Mouse (Mus musculus): Measurements from ENCODE around the gene Dennd1c. TPM values are rescaled to one million over a fixed set of nuclear protein-coding genes. Genes with fewer than 3 reads are reported as not detected.

The Dennd1c gene
- 7.2 and 10.8 TPM in 2 replicates for polyA plus RNA-seq (2012; rRNA removed)

DNA sequence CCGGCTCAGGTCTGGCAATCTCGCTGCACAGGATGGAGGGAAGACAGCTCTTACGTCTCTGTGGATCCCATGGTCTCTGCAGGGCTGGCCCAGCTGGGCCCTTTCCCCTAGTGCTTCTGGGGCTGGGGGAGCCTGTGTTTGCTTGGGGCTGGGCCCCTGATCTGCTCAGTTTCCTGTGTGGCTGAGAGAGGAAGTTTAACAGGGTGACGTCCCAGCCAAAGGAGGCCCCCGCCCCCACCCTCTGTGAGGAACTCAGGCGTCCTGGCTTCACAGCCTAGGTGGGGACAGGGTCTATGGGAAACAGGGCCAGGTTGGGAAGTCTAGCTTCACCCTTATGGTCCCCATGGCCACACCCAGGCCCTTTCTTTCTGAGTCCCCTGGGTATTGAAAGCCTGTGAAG is at the start of gene Dennd1c:
Dennd1c (minus strand) TSS at position 179 of the 400 bp plus-strand sequence.
- WGBS = 52% methylated on average over 6 of the region's 6 CpGs
- no peak for DNase-seq (ENCODE audit: low read depth, low spot score)

GRCm38 (mm10) chr17:57125853-57126622 is 47.7 kb upstream of the Dennd1c start:
- 60% methylated on average over 3 of the region's 3 CpGs for WGBS
- no peak for DNase-seq (ENCODE audit: low read depth, low spot score)

GRCm38 (mm10) chr17:57124792-57125191 is 46.5 kb upstream of the Dennd1c start:
- DNase-seq (ENCODE audit: low read depth, low spot score) = no peak
- WGBS = 84% methylated on average over 4 of the region's 4 CpGs

DNA sequence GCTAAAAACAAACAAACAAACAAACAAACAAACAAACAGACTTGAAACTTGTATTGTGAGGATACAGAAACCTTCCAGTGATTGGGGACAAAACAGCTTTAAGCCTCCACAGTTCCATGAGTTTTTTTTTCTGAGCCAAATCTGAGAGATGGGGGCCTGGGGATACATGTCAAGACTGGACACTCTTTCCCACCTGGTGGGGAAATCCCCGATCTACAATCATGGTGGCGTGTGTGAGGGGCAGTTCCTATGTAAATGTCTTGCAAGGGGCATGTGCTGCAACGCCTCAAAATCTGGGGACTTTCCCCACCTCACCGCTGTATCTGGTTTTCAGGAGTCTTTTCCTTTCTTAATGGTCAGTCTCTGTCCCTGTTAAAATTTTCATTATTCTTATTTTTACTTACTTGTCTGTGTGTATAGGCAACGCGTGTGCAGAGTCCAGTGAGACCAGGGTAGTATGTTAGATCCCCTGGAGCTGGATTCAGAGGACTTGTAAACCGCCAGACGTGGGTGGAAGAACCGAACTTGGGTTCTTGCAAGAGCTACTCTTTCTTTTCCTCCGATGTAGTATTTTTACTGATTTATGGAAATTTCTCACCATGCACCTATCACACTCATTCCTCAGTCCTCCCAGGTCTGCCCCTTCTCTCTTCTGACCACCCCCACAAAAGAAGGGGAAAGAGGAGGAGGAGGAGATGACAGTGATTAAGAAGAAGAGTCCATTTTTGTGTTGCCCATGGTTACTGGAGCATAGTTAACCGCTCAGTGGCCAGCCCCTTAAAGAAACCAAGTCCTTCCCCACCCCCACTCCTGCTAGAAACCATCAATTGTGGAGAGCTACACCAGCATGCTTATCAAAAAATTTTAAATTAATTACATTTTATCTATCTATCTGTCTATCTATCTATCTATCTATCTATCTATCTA is 45.1 kb upstream of the Dennd1c start:
- no peak for DNase-seq (ENCODE audit: low read depth, low spot score)
- 87% methylated on average over 11 of the region's 11 CpGs for WGBS

- WGBS = 82% methylated on average over 2 of the region's 2 CpGs
- no peak for DNase-seq (ENCODE audit: low read depth, low spot score)
Observed at GRCm38 (mm10) chr17:57121856-57122255, 43.5 kb upstream of the Dennd1c start.

GRCm38 (mm10) chr17:57118524-57119349 is 40.4 kb upstream of the Dennd1c start:
- WGBS = 9% methylated on average over 11 of the region's 11 CpGs

GRCm38 (mm10) chr17:57116801-57117200 is 38.5 kb upstream of the Dennd1c start:
- DNase-seq (ENCODE audit: low read depth, low spot score) = no peak
- 56% methylated on average over 2 of the region's 2 CpGs for WGBS

More at GRCm38 (mm10) chr17:57118524-57119349, 40.4 kb upstream of the Dennd1c start:
- DNase-seq (ENCODE audit: low read depth, low spot score) = no peak

DNA sequence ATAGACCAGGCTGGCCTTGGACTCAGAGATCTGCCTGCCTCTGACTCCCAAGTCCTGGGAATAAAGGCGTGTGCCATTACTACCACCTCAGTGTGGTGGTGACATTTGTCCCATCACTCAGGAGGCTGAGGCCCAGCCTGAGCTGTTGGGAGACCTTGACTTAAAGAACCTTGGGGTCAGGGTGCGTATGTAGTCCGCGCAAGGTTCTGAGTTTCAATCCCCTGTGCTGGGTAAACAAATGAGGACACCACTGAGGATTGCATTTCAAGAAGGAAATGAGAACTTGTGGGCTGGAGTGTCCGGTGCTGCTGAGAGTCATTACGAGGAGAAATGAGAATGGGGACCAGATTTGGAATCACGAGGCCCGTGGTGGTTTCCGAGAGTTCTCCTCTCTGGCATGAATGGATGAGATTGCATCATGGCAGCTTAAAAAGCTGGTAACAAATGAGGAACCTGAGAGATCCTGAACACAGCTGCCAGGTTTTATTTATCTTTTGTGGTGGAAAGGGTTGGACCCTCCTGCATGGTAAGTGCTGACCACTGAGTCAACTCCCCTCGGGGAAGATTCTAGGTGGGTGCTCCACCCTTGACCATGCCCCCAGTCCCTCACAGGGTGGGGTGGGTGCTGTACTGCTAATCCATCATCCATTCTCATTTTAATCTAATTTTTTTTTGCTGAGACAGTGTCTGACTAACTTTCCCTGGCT is 34.6 kb upstream of the Dennd1c start:
- 75% methylated on average over 10 of the region's 10 CpGs for WGBS

GRCm38 (mm10) chr17:57110005-57110404 is 31.7 kb upstream of the Dennd1c start:
- WGBS = 91% methylated on average over 1 of the region's 1 CpGs
- no peak for DNase-seq (ENCODE audit: low read depth, low spot score)

More for the DNA sequence above, 34.6 kb upstream of the Dennd1c start:
- DNase-seq (ENCODE audit: low read depth, low spot score) = no peak

DNA sequence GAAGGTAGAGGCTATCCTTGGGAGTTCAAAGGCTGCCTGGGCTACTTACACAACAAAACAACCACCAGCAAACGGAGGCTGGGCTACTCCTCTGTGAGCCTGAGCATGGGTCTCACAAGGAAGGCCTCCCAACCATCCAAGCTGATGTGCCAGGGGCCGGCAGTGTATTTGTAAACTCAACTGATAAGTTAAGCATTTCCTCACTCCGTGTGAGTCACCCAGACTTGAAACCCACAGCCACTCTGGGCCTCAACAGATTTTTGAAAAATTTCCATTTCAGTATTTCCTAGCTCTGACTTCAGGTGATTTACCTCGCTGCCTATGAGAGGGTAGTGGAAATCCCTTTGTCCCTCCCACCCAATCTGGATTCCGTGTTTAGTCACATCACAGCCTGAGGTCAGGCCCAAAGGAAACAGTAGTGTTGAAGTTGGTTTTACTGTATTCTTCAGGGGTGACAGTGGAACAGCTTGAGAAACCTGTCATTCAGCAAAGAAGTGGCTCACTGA is 30.4 kb upstream of the Dennd1c start:
- DNase-seq (ENCODE audit: low read depth, low spot score) = no peak
- 58% methylated on average over 5 of the region's 5 CpGs for WGBS

DNA sequence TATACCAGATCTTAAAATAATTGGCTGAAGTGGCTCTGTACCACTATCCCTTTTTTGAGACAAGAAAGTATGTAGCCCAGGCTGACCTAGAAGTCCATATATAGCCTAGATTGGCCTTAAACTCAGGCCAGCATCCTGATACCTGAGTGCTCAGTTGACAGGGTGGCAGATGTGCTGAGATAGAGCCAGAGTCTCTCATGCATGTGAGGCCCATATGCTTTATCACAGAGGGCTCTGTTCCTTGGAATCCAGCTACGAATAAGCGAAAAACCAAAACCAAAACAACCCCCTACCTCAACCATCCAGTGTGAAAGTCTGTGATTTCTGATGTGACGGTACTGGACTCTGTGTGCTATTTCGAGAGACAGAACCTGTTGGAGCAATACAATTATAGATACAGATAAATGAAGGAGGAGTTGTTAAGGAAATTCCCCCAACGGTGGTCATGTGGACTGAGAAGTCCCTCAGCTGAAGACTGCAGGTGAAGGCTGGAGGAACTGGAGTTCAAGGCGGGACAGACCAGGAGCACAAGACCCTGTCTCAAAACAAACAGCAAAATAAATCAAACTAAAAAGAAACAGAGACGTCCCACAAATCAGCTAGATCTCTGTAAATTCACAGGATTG is 29.8 kb upstream of the Dennd1c start:
- DNase-seq (ENCODE audit: low read depth, low spot score) = no peak
- 91% methylated on average over 7 of the region's 7 CpGs for WGBS

GRCm38 (mm10) chr17:57107064-57107463 is 28.8 kb upstream of the Dennd1c start:
- WGBS = 88% methylated on average over 5 of the region's 5 CpGs
- DNase-seq (ENCODE audit: low read depth, low spot score) = no peak

- DNase-seq (ENCODE audit: low read depth, low spot score) = no peak
- 41% methylated on average over 9 of the region's 9 CpGs for WGBS
Observed at GRCm38 (mm10) chr17:57106035-57106368, 27.7 kb upstream of the Dennd1c start.

DNA sequence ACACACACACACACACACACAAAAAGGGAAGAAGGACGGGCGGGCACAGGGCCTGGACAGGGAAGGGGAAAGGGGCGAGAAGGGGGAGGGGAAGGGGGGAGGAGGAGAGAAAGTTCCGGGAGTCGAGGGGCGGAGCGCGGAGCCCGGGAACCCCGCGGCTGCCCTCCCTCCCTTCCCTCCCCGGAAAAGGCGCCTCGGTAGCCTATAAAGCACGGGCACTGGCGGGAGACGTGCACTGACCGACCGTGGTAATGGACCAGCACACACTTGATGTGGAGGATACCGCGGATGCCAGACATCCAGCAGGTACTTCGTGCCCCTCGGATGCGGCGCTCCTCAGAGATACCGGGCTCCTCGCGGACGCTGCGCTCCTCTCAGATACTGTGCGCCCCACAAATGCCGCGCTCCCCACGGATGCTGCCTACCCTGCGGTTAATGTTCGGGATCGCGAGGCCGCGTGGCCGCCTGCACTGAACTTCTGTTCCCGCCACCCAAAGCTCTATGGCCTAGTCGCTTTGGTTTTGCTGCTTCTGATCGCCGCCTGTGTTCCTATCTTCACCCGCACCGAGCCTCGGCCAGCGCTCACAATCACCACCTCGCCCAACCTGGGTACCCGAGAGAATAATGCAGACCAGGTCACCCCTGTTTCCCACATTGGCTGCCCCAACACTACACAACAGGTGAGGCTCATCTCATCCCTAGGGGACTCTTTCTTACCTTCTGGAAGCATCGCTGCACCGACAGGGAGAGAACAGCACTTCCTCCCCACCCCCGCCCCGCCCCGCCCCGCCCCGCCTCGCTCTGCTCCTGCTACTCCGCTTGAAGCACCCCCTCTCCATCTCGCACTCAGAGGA is 27.1 kb upstream of the Dennd1c start, which contains the start of gene Tnfsf9:
Tnfsf9 (plus strand) TSS at position 145 of the 854 bp plus-strand sequence.
- DNase-seq (ENCODE audit: low read depth, low spot score) = no peak

DNA sequence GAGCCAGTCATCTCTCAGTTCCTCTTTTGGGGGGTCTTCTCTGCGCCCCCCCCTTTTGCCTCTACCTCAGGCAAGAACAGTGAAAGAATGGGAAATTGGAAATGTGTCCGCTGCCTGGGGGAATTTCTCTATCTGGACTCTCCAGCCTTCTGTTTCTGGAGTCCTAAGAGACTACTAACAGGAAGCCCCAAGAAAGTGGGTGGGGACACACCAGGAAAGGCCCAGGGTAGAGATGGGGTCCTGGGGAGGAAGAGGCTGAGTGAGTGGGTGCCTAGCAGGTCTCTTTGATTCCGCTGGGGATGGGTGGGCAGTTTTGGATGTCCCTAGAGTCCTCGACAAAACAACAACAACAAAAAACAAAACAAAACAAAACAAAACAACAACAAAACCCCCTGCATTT is 26.2 kb upstream of the Dennd1c start:
- WGBS = 54% methylated on average over 4 of the region's 4 CpGs

More for the DNA sequence above, 27.1 kb upstream of the Dennd1c start, which contains the start of gene Tnfsf9:
- WGBS = under 1% methylated on average over 58 of the region's 61 CpGs

DNA sequence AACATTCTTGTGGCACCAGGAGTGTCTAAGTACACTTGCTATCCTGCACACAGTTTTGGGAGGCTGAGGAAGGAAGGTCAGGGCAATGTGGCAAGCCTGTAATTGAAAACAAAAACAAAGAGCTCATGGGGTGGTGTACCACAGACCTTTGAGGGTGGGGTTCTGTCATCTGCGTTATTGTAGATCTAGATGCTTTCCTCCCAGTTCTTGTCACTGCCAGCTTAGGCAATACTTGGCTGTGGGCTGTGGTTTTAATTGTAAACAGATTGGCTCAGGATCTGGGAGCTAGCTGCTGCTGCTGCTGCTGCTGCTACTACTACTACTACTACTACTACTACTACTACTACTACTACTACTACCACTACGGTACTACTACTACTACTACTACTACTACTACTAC is 24.0 kb upstream of the Dennd1c start:
- no peak for DNase-seq (ENCODE audit: low read depth, low spot score)
- 75% methylated on average over 2 of the region's 2 CpGs for WGBS

More for the DNA sequence above, 26.2 kb upstream of the Dennd1c start:
- no peak for DNase-seq (ENCODE audit: low read depth, low spot score)

DNA sequence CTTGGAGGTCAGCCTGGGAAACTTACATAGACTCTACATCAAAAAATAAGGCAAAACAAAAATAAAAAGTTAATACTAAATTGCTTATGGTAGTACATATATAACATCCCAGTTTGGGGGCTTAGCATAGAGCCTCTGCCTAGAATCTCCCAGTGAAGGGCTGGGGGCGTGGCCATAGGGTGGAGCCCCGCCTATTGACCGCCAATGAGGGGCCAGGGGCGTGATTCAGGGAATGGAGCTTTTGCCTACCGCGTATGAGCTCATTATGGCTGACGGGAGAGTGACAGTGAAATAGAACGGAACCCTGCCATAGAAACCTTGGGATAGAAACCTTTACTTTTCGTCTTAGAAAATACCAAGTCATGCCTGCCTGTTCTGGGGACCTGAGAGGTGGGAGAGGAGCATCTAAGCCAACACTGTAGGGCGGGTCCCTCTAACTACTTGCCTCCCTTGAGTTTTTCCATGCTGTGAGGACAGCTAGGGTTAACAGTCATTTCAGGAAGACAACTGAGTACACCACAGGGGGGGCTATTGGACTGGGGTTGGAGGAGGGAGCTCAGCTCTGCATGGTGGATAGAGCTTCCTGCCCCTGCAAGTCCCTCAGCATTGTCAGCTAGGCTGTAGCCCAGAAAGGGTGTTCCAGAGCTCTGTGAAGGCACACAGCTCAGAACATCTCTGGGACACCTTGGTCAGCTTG is 21.5 kb upstream of the Dennd1c start:
- DNase-seq (ENCODE audit: low read depth, low spot score) = no peak
- WGBS = 31% methylated on average over 10 of the region's 10 CpGs

Measured in large intestine, adult 2 months (tissue).